Mouse (Mus musculus): ENCODE data around the gene Ms4a13. TPM values are rescaled to one million over a fixed set of nuclear protein-coding genes. Genes with fewer than 3 reads are reported as not detected.
"Not testable (repeated sequence)": the region's sequence is repeated elsewhere in the genome, so short reads cannot be mapped to it uniquely, and the experiment has no call there.

The Ms4a13 gene
- polyA plus RNA-seq, 1 experiment from 2014 or later, result not detected

- Histone ChIP-seq H3K4me1 (replicated peaks) (no peaks in the 10 kb centered on the region), H3K27me3 (no peaks in the 10 kb centered on the region), H3K4me2 (no peak overlapping the region), H3K4me3 (no peak overlapping the region), H3K9me3 (no peaks in the 10 kb centered on the region), H3K27ac (replicated peaks) (no peak overlapping the region), H3K36me3 (no peaks in the 10 kb centered on the region), H3K9ac (no peak overlapping the region)
- ATAC-seq (ENCODE audit: low read depth), result no peak
- 88% methylated on average over 2 of the region's 2 CpGs for WGBS
Measured at GRCm38 (mm10) chr19:11134852-11135251, 61.7 kb downstream of the Ms4a13 start.

DNA sequence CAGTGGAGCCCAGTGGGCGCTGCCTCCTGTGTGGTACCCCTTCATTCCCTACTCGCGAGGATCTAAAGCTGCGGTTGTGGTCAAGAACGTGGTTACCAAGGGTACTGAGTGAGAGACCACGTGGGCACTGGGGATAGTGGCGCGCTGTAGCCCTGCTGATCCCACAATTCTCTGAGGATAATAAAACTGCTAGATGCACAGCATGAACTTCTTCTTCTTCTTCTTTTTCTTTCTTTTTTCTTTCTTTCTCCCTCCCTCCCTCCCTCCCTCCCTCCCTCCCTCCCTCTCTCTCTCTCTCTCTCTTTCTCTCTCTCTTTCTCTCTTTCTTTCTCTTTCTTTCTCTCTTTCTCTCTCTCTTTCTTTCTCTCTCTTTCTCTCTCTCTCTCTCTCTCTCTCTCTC lies 65.8 kb downstream of the Ms4a13 start, which contains the start of gene 1700017D01Rik:
Gene 1700017D01Rik, minus strand, starts transcription at position 101 of the 400 bp plus-strand sequence.
- 82% methylated on average over 8 of the region's 8 CpGs for WGBS
- H3K9me3 ChIP-seq; H3K4me2 ChIP-seq; H3K9ac ChIP-seq; H3K4me3 ChIP-seq; H3K4me1 ChIP-seq (replicated peaks); H3K27ac ChIP-seq (replicated peaks); H3K36me3 ChIP-seq; H3K27me3 ChIP-seq; ATAC-seq (ENCODE audit: low read depth): not testable (repeated sequence)

- Histone ChIP-seq H3K27me3 (no peaks in the 10 kb centered on the region), H3K27ac (replicated peaks) (no peak overlapping the region), H3K9ac (no peak overlapping the region), H3K4me1 (replicated peaks) (no peaks in the 10 kb centered on the region), H3K36me3 (no peaks in the 10 kb centered on the region), H3K9me3 (peaks cover 3% of the 10 kb centered on the region; the same call in 1 of the 2 replicates), H3K4me3 (no peak overlapping the region), H3K4me2 (no peak overlapping the region)
- no peak for ATAC-seq (ENCODE audit: low read depth)
- 92% methylated on average over 1 of the region's 1 CpGs for WGBS
Measured at GRCm38 (mm10) chr19:11129702-11130101, 66.8 kb downstream of the Ms4a13 start.

- WGBS, result 2% methylated on average over 15 of the region's 38 CpGs
- H3K4me1 ChIP-seq (replicated peaks); H3K27ac ChIP-seq (replicated peaks); H3K36me3 ChIP-seq; H3K27me3 ChIP-seq; H3K9me3 ChIP-seq: not testable (repeated sequence)
- peak; percentile 99 for ATAC-seq (ENCODE audit: low read depth)
- peak overlapping the region; percentile 39 for H3K4me3 ChIP-seq
- H3K4me2 ChIP-seq, result peak overlapping the region; percentile 45
- 0 out of 2 replicates have a peak overlapping the region, but pooled peaks have one; percentile 47 for H3K9ac ChIP-seq
Measured at GRCm38 (mm10) chr19:11121016-11121420, 75.5 kb downstream of the Ms4a13 start.

Other genes with a start within 250 kb of the Ms4a13 start
- gene Ccdc86, start 247.5 kb downstream of the Ms4a13 start, polyA plus RNA-seq (2015; fragmentation: Nextera tagmentation; extraction: Ambion mirVana), result 14.6 and 15.3 TPM in 2 replicates
- not detected in 2 replicates for gene Ms4a10, start 222.1 kb downstream of the Ms4a13 start, polyA plus RNA-seq (2015; fragmentation: Nextera tagmentation; extraction: Ambion mirVana)
- gene Ms4a15, start 203.5 kb downstream of the Ms4a13 start, polyA plus RNA-seq (2015; fragmentation: Nextera tagmentation; extraction: Ambion mirVana), result not detected in 2 replicates
- gene Ms4a18, start 178.7 kb downstream of the Ms4a13 start, polyA plus RNA-seq (2015; fragmentation: Nextera tagmentation; extraction: Ambion mirVana), result not detected in 2 replicates
- gene Ms4a8a, start 115.6 kb downstream of the Ms4a13 start, polyA plus RNA-seq (2015; fragmentation: Nextera tagmentation; extraction: Ambion mirVana), result not detected in 2 replicates
- gene 1700017D01Rik, start 65.9 kb downstream of the Ms4a13 start, polyA plus RNA-seq (2015; fragmentation: Nextera tagmentation; extraction: Ambion mirVana), result not detected in 2 replicates
- not detected in 2 replicates for gene 1700025F22Rik, start 31.4 kb downstream of the Ms4a13 start, polyA plus RNA-seq (2015; fragmentation: Nextera tagmentation; extraction: Ambion mirVana)
- gene Ms4a12, start 35.7 kb upstream of the Ms4a13 start, polyA plus RNA-seq (2015; fragmentation: Nextera tagmentation; extraction: Ambion mirVana), result not detected in 2 replicates
- gene Ms4a1, start 69.5 kb upstream of the Ms4a13 start, polyA plus RNA-seq (2015; fragmentation: Nextera tagmentation; extraction: Ambion mirVana), result not detected in 2 replicates
- gene Ms4a5, start 87.1 kb upstream of the Ms4a13 start, polyA plus RNA-seq (2015; fragmentation: Nextera tagmentation; extraction: Ambion mirVana), result not detected in 2 replicates
- 0.08 TPM in 1 of 2 replicates, not detected in the other for gene Ms4a14, start 117.7 kb upstream of the Ms4a13 start, polyA plus RNA-seq (2015; fragmentation: Nextera tagmentation; extraction: Ambion mirVana)
- gene Ms4a7, start 139.4 kb upstream of the Ms4a13 start, polyA plus RNA-seq (2015; fragmentation: Nextera tagmentation; extraction: Ambion mirVana), result 3.9 and 4.3 TPM in 2 replicates
- gene Ms4a4a, start 178.8 kb upstream of the Ms4a13 start, polyA plus RNA-seq (2015; fragmentation: Nextera tagmentation; extraction: Ambion mirVana), result 3.2 and 3.6 TPM in 2 replicates
- 0.11 and 0.59 TPM in 2 replicates for gene Ms4a4c, start 208.0 kb upstream of the Ms4a13 start, polyA plus RNA-seq (2015; fragmentation: Nextera tagmentation; extraction: Ambion mirVana)
- not detected in 2 replicates for gene Ms4a4b, start 246.8 kb upstream of the Ms4a13 start, polyA plus RNA-seq (2015; fragmentation: Nextera tagmentation; extraction: Ambion mirVana)

Measured in neural tube, embryonic 13.5 days (tissue).